Mouse (Mus musculus) neural tube, embryonic 12.5 days (tissue): ENCODE data around the gene Arsj. TPM values are rescaled to one million over a fixed set of nuclear protein-coding genes. Genes with fewer than 3 reads are reported as not detected.

Experiments
- ATAC-seq: fragments of 200-750 bp; cut with Nextera tagmentation; 2 replicates; pipeline ENCODE4 v1.8.0; 2017; ENCODE audit warnings: low read depth, mild to moderate bottlenecking, moderate TSS enrichment, moderate library complexity; ENCODE audit not compliant: low FRiP score
- H3K27ac ChIP-seq: fragments of 300-500 bp; sonication (generic); 2 replicates; pipeline ENCODE4 v1.5.1; 2016
- H3K27me3 ChIP-seq: fragments of 300-500 bp; sonication (generic); replicated peaks from 2 replicates; pipeline ENCODE4 v1.6.1; 2016; ENCODE audit warnings: mild to moderate bottlenecking
- H3K36me3 ChIP-seq: fragments of 300-500 bp; sonication (generic); 2 replicates; pipeline ENCODE4 v1.6.1; 2016; ENCODE audit warnings: mild to moderate bottlenecking
- H3K4me1 ChIP-seq: fragments of 300-500 bp; sonication (generic); 2 replicates; pipeline ENCODE4 v1.6.1; 2016
- H3K4me2 ChIP-seq: fragments of 300-500 bp; sonication (generic); replicated peaks from 2 replicates; pipeline ENCODE4 v1.6.1; 2016; ENCODE audit warnings: mild to moderate bottlenecking
- H3K4me3 ChIP-seq: fragments of 300-500 bp; sonication (generic); 2 replicates; pipeline ENCODE4 v1.5.1; 2016
- H3K9ac ChIP-seq: fragments of 300-500 bp; sonication (generic); 2 replicates; pipeline ENCODE4 v1.6.1; 2016; ENCODE audit warnings: mild to moderate bottlenecking
- H3K9me3 ChIP-seq: fragments of 300-500 bp; sonication (generic); 2 replicates; pipeline ENCODE4 v1.6.1; 2016; ENCODE audit warnings: mild to moderate bottlenecking
- WGBS: fragments of 180-500 bp; shearing (Covaris S2); methylation state at CpG from one replicate; pipeline ENCODE4 v1.1.7; 2016; 5-methylcytosine and 5-hydroxymethylcytosine counted together
- polyA plus RNA-seq: library from polyadenylated mRNA; unstranded; fragments of >200 nt; fragmentation: Nextera tagmentation; extraction: Ambion mirVana; gene quantifications from 2 replicates; pipeline ENCODE4 v1.2.1, GENCODE M21; 2016

Gene Arsj
- 0.41 and 0.52 TPM in 2 replicates for polyA plus RNA-seq

- ATAC-seq: peak; percentile 84
- Histone ChIP-seq H3K9ac (peak within 1 kb of the TSS; percentile 42; the same call in 1 of the 2 replicates), H3K4me1 (peaks cover 7% of the 10 kb centered on the region; the same call in 1 of the 2 replicates), H3K4me2 (peak within 1 kb of the TSS; percentile 77), H3K9me3 (no peaks in the 10 kb centered on the region), H3K27ac (no peak within 1 kb of the TSS), H3K4me3 (peak within 1 kb of the TSS; percentile 34), H3K36me3 (no peaks in the 10 kb centered on the region), H3K27me3 (peaks cover 8% of the 10 kb centered on the region)
- WGBS: 19% methylated on average over 41 of the region's 41 CpGs
These were observed at the start of gene Arsj for GRCm38 (mm10) chr3:126363568-126364505. Arsj (plus strand) TSS chr3:126363684.

GRCm38 (mm10) chr3:126324872-126325498, 38.5 kb upstream of the Arsj start:
- Histone ChIP-seq H3K4me3 (no peak overlapping the region), H3K36me3 (no peaks in the 10 kb centered on the region), H3K4me2 (no peak overlapping the region), H3K27ac (no peak overlapping the region), H3K9me3 (no peaks in the 10 kb centered on the region), H3K27me3 (no peaks in the 10 kb centered on the region), H3K9ac (no peak overlapping the region), H3K4me1 (no peaks in the 10 kb centered on the region)
- 40% methylated on average over 4 of the region's 4 CpGs for WGBS
- no peak for ATAC-seq

GRCm38 (mm10) chr3:126325891-126326627, 37.4 kb upstream of the Arsj start:
- Histone ChIP-seq H3K27ac (no peak overlapping the region), H3K9me3 (no peaks in the 10 kb centered on the region), H3K4me3 (no peak overlapping the region), H3K4me2 (no peak overlapping the region), H3K36me3 (no peaks in the 10 kb centered on the region), H3K9ac (no peak overlapping the region), H3K27me3 (no peaks in the 10 kb centered on the region), H3K4me1 (no peaks in the 10 kb centered on the region)
- WGBS: 66% methylated on average over 4 of the region's 4 CpGs
- no peak for ATAC-seq

GRCm38 (mm10) chr3:126326628-126327325, 36.7 kb upstream of the Arsj start:
- WGBS: 75% methylated on average over 2 of the region's 2 CpGs
- Histone ChIP-seq H3K27ac (no peak overlapping the region), H3K9ac (no peak overlapping the region), H3K9me3 (no peaks in the 10 kb centered on the region), H3K4me1 (no peaks in the 10 kb centered on the region), H3K27me3 (no peaks in the 10 kb centered on the region), H3K4me3 (no peak overlapping the region), H3K36me3 (no peaks in the 10 kb centered on the region), H3K4me2 (no peak overlapping the region)
- ATAC-seq: no peak

GRCm38 (mm10) chr3:126335329-126335728, 28.2 kb upstream of the Arsj start:
- H3K9me3 ChIP-seq: no peaks in the 10 kb centered on the region
- ATAC-seq: no peak
- WGBS: 76% methylated on average over 4 of the region's 4 CpGs
- H3K36me3 ChIP-seq: no peaks in the 10 kb centered on the region
- no peaks in the 10 kb centered on the region for H3K27me3 ChIP-seq
- no peaks in the 10 kb centered on the region for H3K4me1 ChIP-seq
- no peak overlapping the region for H3K27ac ChIP-seq
- H3K4me3 ChIP-seq: no peak overlapping the region
- H3K9ac ChIP-seq: no peak overlapping the region
- H3K4me2 ChIP-seq: no peak overlapping the region

- 94% methylated on average over 1 of the region's 1 CpGs for WGBS
- Histone ChIP-seq H3K4me1 (no peaks in the 10 kb centered on the region), H3K9me3 (no peaks in the 10 kb centered on the region), H3K4me2 (no peak overlapping the region), H3K9ac (no peak overlapping the region), H3K36me3 (no peaks in the 10 kb centered on the region), H3K27ac (no peak overlapping the region), H3K4me3 (no peak overlapping the region), H3K27me3 (no peaks in the 10 kb centered on the region)
- no peak for ATAC-seq
These were observed 18.7 kb upstream of the Arsj start for GRCm38 (mm10) chr3:126344745-126345144.

- Histone ChIP-seq H3K9me3 (no peaks in the 10 kb centered on the region), H3K4me3 (no peak overlapping the region), H3K4me2 (no peak overlapping the region), H3K27ac (no peak overlapping the region), H3K4me1 (peaks cover 7% of the 10 kb centered on the region; the same call in 1 of the 2 replicates), H3K27me3 (peaks cover 7% of the 10 kb centered on the region), H3K9ac (no peak overlapping the region), H3K36me3 (no peaks in the 10 kb centered on the region)
- ATAC-seq: no peak
- WGBS: 62% methylated on average over 1 of the region's 1 CpGs
These were observed 3.7 kb upstream of the Arsj start for GRCm38 (mm10) chr3:126359760-126360159.

GRCm38 (mm10) chr3:126362392-126362791, 1.1 kb upstream of the Arsj start:
- no peak for ATAC-seq
- no peak overlapping the region for H3K4me2 ChIP-seq
- no peaks in the 10 kb centered on the region for H3K36me3 ChIP-seq
- 87% methylated on average over 2 of the region's 2 CpGs for WGBS
- H3K27me3 ChIP-seq: peaks cover 8% of the 10 kb centered on the region
- H3K4me3 ChIP-seq: no peak overlapping the region
- peaks cover 7% of the 10 kb centered on the region; the same call in 1 of the 2 replicates for H3K4me1 ChIP-seq
- H3K9ac ChIP-seq: no peak overlapping the region
- H3K27ac ChIP-seq: no peak overlapping the region
- H3K9me3 ChIP-seq: no peaks in the 10 kb centered on the region

- Histone ChIP-seq H3K9ac (no peak overlapping the region), H3K36me3 (no peaks in the 10 kb centered on the region), H3K4me2 (peak overlapping the region; percentile 77; the same call in 1 of the 2 replicates), H3K4me1 (peaks cover 7% of the 10 kb centered on the region; the same call in 1 of the 2 replicates), H3K27me3 (peaks cover 8% of the 10 kb centered on the region), H3K4me3 (no peak overlapping the region), H3K27ac (no peak overlapping the region), H3K9me3 (no peaks in the 10 kb centered on the region)
- no peak; the same call in 1 of the 2 replicates for ATAC-seq
- WGBS: 87% methylated on average over 11 of the region's 11 CpGs
These were observed 456 bp upstream of the Arsj start for GRCm38 (mm10) chr3:126362931-126363525.

GRCm38 (mm10) chr3:126364555-126364954, 1.1 kb downstream of the Arsj start:
- Histone ChIP-seq H3K27ac (no peak overlapping the region), H3K9me3 (no peaks in the 10 kb centered on the region), H3K27me3 (peaks cover 8% of the 10 kb centered on the region), H3K4me3 (no peak overlapping the region), H3K36me3 (no peaks in the 10 kb centered on the region), H3K4me2 (no peak overlapping the region), H3K9ac (no peak overlapping the region), H3K4me1 (peaks cover 7% of the 10 kb centered on the region; the same call in 1 of the 2 replicates)
- WGBS: 88% methylated on average over 7 of the region's 7 CpGs
- no peak for ATAC-seq

- no peak overlapping the region for H3K27ac ChIP-seq
- H3K9me3 ChIP-seq: no peaks in the 10 kb centered on the region
- no peak overlapping the region for H3K9ac ChIP-seq
- no peaks in the 10 kb centered on the region for H3K4me1 ChIP-seq
- H3K27me3 ChIP-seq: no peaks in the 10 kb centered on the region
- no peak for ATAC-seq
- no peak overlapping the region for H3K4me2 ChIP-seq
- H3K4me3 ChIP-seq: no peak overlapping the region
- no peaks in the 10 kb centered on the region for H3K36me3 ChIP-seq
These were observed 7.1 kb downstream of the Arsj start for GRCm38 (mm10) chr3:126370571-126370970.
